Comparison of ENCODE assay signal across 14 mouse cellular contexts in the genomic region with DNA sequence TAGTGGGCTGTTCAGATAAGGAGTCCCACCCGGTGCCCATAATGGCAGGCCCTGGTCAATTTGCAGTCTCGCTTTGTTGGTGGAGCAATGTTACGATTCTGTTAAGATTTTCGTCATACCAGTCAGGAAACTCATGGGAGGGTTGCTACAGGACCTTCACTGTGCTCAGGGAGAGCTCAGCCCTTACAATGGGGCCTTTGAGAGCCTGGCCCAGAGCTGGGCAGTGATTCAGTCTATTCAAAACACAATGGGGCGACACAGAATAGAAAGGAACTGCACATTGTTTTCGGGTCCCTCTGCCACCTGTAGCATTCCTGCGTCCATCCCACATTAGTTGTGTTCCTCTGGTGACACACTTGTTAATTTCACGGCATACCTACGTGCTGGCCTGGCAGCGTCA.
DNase-seq lines count a peak whose midpoint lies in the region; ATAC-seq and TF ChIP-seq lines count a peak whose summit lies in the region.
"Had no signal": no experiment of that assay in that cellular context is flagged by ENCODE, and none has a peak within 500 bp of the region (broad histone marks: within the 10 kb centered on the region; RNA-seq: fewer than 3 reads in every experiment).

No protein-coding gene starts in this region.

- H3K4me1 ChIP-seq in lung, embryonic 15.5 days: peaks cover 36% of the 10 kb centered on the region
- no peaks in the 10 kb centered on the region for H3K4me1 ChIP-seq in forebrain, postnatal 0 days (ENCODE audit: insufficient read depth)
- H3K4me1 ChIP-seq in midbrain, embryonic 15.5 days: no peaks in the 10 kb centered on the region

- TF ChIP-seq CTCF in gastrocnemius, adult 2 months (IDR thresholded peaks at IDR 0.05): no peak
- TF ChIP-seq CTCF in forebrain, postnatal 0 days (IDR thresholded peaks at IDR 0.05; ENCODE audit: low read depth): no peak

- no peaks in the 10 kb centered on the region for H3K9me3 ChIP-seq in lung, embryonic 15.5 days
- H3K9me3 ChIP-seq in forebrain, postnatal 0 days (ENCODE audit: low read length): no peaks in the 10 kb centered on the region
- no peaks in the 10 kb centered on the region for H3K9me3 ChIP-seq in midbrain, embryonic 15.5 days

- H3K27me3 ChIP-seq in lung, embryonic 15.5 days: no peaks in the 10 kb centered on the region
- H3K27me3 ChIP-seq in forebrain, postnatal 0 days (ENCODE audit: insufficient read depth, low read length): no peaks in the 10 kb centered on the region
- no peaks in the 10 kb centered on the region for H3K27me3 ChIP-seq in midbrain, embryonic 15.5 days (replicated peaks)

- intact Hi-C loops in gastrocnemius, adult 2 months (cut with DNase I): no loop called here

- 62% methylated on average over 10 of the region's 10 CpGs for WGBS in lung, embryonic 15.5 days
- WGBS in forebrain, postnatal 0 days: 25% methylated on average over 10 of the region's 10 CpGs
- 45% methylated on average over 10 of the region's 10 CpGs for WGBS in midbrain, embryonic 15.5 days

- no peak overlapping the region for H3K4me2 ChIP-seq in lung, embryonic 15.5 days
- no peak overlapping the region for H3K4me2 ChIP-seq in forebrain, postnatal 0 days (ENCODE audit: low read depth)
- no peak overlapping the region for H3K4me2 ChIP-seq in midbrain, embryonic 15.5 days

- H3K36me3 ChIP-seq in lung, embryonic 15.5 days: no peaks in the 10 kb centered on the region
- H3K36me3 ChIP-seq in forebrain, postnatal 0 days (ENCODE audit: insufficient read depth): no peaks in the 10 kb centered on the region
- H3K36me3 ChIP-seq in midbrain, embryonic 15.5 days (replicated peaks): no peaks in the 10 kb centered on the region

- H3K4me3 ChIP-seq in gastrocnemius, adult 2 months: no peak overlapping the region
- H3K4me3 ChIP-seq in lung, embryonic 15.5 days: no peak overlapping the region
- H3K4me3 ChIP-seq in forebrain, postnatal 0 days (ENCODE audit: low read depth, low read length): no peak overlapping the region
- no peak overlapping the region for H3K4me3 ChIP-seq in midbrain, embryonic 15.5 days
- H3K4me3 ChIP-seq: myocyte had no signal

- no peak for ATAC-seq in lung, embryonic 15.5 days (ENCODE audit: borderline replicate concordance, extremely low read depth, low FRiP score, low TSS enrichment)
- peak; percentile 71 for ATAC-seq in forebrain, postnatal 0 days
- no peak for ATAC-seq in midbrain, embryonic 15.5 days (replicated peaks)
- ATAC-seq: activated CD4-positive, CD25-positive, alpha-beta regulatory T cell, adult 4 months; CD4-positive, CD25-positive, alpha-beta regulatory T cell, adult 4 months had no signal

- no peak overlapping the region for H3K9ac ChIP-seq in lung, embryonic 15.5 days
- H3K9ac ChIP-seq in forebrain, postnatal 0 days: no peak overlapping the region
- no peak overlapping the region for H3K9ac ChIP-seq in midbrain, embryonic 15.5 days

- no peak for DNase-seq in gastrocnemius, adult 2 months
- DNase-seq in gastrocnemius, adult 18-20 months (ENCODE audit: low spot score): no peak
- DNase-seq in lung, postnatal 10 days: no peak
- no peak for DNase-seq in forebrain, postnatal 0 days
- DNase-seq in adrenal gland, adult (ENCODE audit: inconsistent age in 2 of 2, low spot score in 1 of 2): no peak
- no peak for DNase-seq in gastrocnemius, postnatal 25 days
- DNase-seq: gastrocnemius, postnatal 14 days; liver; thymus, postnatal 14 days had no signal

- H3K27ac ChIP-seq in gastrocnemius, adult 2 months: peak overlapping the region; percentile 65
- H3K27ac ChIP-seq in lung, embryonic 15.5 days: peak overlapping the region; percentile 78
- H3K27ac ChIP-seq in forebrain, postnatal 0 days (ENCODE audit: low read depth, low read length): no peak overlapping the region
- 0 out of 2 replicates have a peak overlapping the region, but pooled peaks have one; percentile 5 for H3K27ac ChIP-seq in midbrain, embryonic 15.5 days
